Mouse (Mus musculus): ENCODE measurements around the gene Pbld2.

- TF ChIP-seq POLR2A (IDR thresholded peaks at IDR 0.05; ENCODE audit: control insufficient read depth in 1 of 2, insufficient read depth in 1 of 2, low read depth in 1 of 2, low read length in 2 of 2, poor library complexity in 1 of 2) (no peak), CHD2 (IDR thresholded peaks at IDR 0.05; ENCODE audit: low read length) (no peak)
These were observed 75.4 kb downstream of the Pbld2 start, which contains the start of gene Atoh7 for GRCm38 (mm10) chr10:63099521-63099920.

All from MEL (cell line).